Mouse (Mus musculus): Measurements from ENCODE around the gene Sytl1. TPM values are rescaled to one million over a fixed set of nuclear protein-coding genes. Genes with fewer than 3 reads are reported as not detected.

Gene Sytl1
- total and polyA plus RNA-seq, 3 experiments, result 0.08 to 0.31 TPM; not detected in 1

DNA sequence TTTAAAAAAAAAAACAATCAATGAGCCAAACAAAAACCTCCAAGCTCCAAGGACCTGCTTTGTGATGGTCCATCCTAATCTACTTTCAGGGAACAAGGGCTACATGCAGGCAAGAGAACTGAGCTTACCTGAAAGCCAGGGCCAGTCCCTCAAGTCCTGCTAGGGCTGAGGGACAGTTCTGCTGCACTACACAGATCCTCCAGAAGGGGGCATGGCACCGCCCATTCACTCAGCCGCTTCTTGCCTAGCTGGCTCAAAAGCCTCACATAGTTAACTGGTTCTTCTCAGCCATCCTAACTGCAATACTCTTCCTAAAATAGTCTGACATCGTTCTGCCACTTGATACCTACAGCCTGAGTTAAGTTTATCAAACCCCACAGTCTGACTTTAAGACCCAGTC lies 44.4 kb upstream of the Sytl1 start:
- Histone ChIP-seq H3K4me1 (ENCODE audit: control insufficient read depth in 1 of 2, insufficient read depth in 2 of 2, low read length in 2 of 2) (no peaks in the 10 kb centered on the region), H3K27ac (ENCODE audit: control insufficient read depth, low read depth, low read length) (no peak overlapping the region), H3K4me3 (ENCODE audit: control insufficient read depth in 1 of 2, insufficient read depth in 1 of 2, low read depth in 2 of 2, low read length in 2 of 2) (no peak overlapping the region), H3K36me3 (ENCODE audit: control insufficient read depth in 1 of 2, insufficient read depth in 2 of 2, low read length in 2 of 2) (no peaks in the 10 kb centered on the region), H3K27me3 (ENCODE audit: control insufficient read depth in 1 of 2, insufficient read depth in 2 of 2, low read length in 2 of 2) (no peaks in the 10 kb centered on the region), H3K9me3 (replicated peaks; ENCODE audit: insufficient read depth, low read length) (no peaks in the 10 kb centered on the region), H3K9ac (ENCODE audit: control insufficient read depth, low read depth, low read length, poor library complexity, severe bottlenecking) (no peak overlapping the region), H3K79me2 (ENCODE audit: control insufficient read depth, insufficient read depth, low read length, poor library complexity) (no peaks in the 10 kb centered on the region)
- peak; percentile 23 for TF ChIP-seq ZC3H11A (IDR thresholded peaks at IDR 0.05; ENCODE audit: low read depth, low read length)
- TF ChIP-seq ZKSCAN1 (IDR thresholded peaks at IDR 0.05; ENCODE audit: low read depth, low read length), result no peak
- TF ChIP-seq SMC3 (IDR thresholded peaks at IDR 0.05; ENCODE audit: low read depth, low read length), result peak; percentile 63
- no peak for TF ChIP-seq POLR2AphosphoS2 (IDR thresholded peaks at IDR 0.05; ENCODE audit: low read length)
- peak; percentile 75 to 84 (median 77) for TF ChIP-seq CTCF (IDR thresholded peaks at IDR 0.05 in 2 of 3, conservative IDR thresholded peaks at IDR 0.05 in 1 of 3; ENCODE audit: control insufficient read depth in 1 of 3, insufficient read depth in 1 of 3, low read depth in 2 of 3, low read length in 3 of 3, poor library complexity in 1 of 3, severe bottlenecking in 1 of 3)
- no peak for TF ChIP-seq GATA1 (IDR thresholded peaks at IDR 0.05; ENCODE audit: low read depth, low read length)
- peak; percentile 37 for TF ChIP-seq RAD21 (IDR thresholded peaks at IDR 0.05; ENCODE audit: low read depth, low read length)
- DNase-seq (ENCODE audit: low read depth, low spot score), result peak; percentile 78

DNA sequence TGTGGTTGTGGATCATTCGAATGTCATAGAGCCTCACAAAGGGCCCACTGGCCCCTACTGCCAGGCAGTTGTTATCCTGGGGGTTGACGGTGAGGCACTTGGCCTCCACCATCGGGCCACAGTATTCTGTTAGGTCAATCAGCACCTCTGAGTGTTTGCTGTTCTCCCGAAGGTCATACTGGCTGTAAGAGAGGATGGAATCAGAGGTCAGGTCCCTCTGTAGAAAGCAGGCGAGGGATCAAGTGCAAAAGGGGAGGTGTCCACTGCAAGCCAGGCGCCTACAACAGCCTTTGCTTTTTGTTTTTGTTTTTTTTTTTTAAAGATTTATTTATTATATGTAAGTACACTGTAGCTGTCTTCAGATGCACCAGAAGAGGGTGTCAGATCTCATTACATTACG lies 42.9 kb upstream of the Sytl1 start:
- H3K27ac ChIP-seq (ENCODE audit: control insufficient read depth, low read depth, low read length), result no peak overlapping the region
- H3K4me3 ChIP-seq (ENCODE audit: control insufficient read depth in 1 of 2, insufficient read depth in 1 of 2, low read depth in 2 of 2, low read length in 2 of 2), result no peak overlapping the region
- no peaks in the 10 kb centered on the region for H3K36me3 ChIP-seq (ENCODE audit: control insufficient read depth in 1 of 2, insufficient read depth in 2 of 2, low read length in 2 of 2)
- no peaks in the 10 kb centered on the region for H3K79me2 ChIP-seq (ENCODE audit: control insufficient read depth, insufficient read depth, low read length, poor library complexity)
- H3K9me3 ChIP-seq (replicated peaks; ENCODE audit: insufficient read depth, low read length), result no peaks in the 10 kb centered on the region
- no peak for DNase-seq (ENCODE audit: low read depth, low spot score)
- H3K9ac ChIP-seq (ENCODE audit: control insufficient read depth, low read depth, low read length, poor library complexity, severe bottlenecking), result no peak overlapping the region
- no peaks in the 10 kb centered on the region for H3K4me1 ChIP-seq (ENCODE audit: control insufficient read depth in 1 of 2, insufficient read depth in 2 of 2, low read length in 2 of 2)
- TF ChIP-seq RAD21 (IDR thresholded peaks at IDR 0.05; ENCODE audit: low read depth, low read length), result no peak
- H3K27me3 ChIP-seq (ENCODE audit: control insufficient read depth in 1 of 2, insufficient read depth in 2 of 2, low read length in 2 of 2), result no peaks in the 10 kb centered on the region

DNA sequence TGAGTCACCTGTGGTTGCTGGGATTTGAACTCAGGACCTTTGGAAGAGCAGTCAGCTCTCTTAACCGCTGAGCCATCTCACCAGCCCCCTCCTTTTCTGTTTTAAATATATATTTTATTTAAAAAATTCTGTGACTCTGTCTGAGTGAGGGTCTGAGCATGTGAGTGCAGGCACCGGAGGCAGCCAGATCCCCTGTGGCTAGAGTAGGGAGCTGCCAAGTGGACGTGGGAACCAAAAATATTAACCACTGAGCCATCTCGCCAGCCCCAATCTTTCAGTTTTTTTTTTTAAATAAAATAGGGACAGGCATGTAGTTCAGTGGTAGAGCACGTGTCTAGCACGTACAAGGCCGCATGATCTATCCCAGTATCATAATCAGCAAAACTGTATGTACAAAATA lies 41.9 kb upstream of the Sytl1 start:
- DNase-seq (ENCODE audit: low read depth, low spot score), result no peak
- Histone ChIP-seq H3K79me2 (ENCODE audit: control insufficient read depth, insufficient read depth, low read length, poor library complexity) (no peaks in the 10 kb centered on the region), H3K27me3 (ENCODE audit: control insufficient read depth in 1 of 2, insufficient read depth in 2 of 2, low read length in 2 of 2) (no peaks in the 10 kb centered on the region), H3K9me3 (replicated peaks; ENCODE audit: insufficient read depth, low read length) (no peaks in the 10 kb centered on the region), H3K9ac (ENCODE audit: control insufficient read depth, low read depth, low read length, poor library complexity, severe bottlenecking) (no peak overlapping the region), H3K36me3 (ENCODE audit: control insufficient read depth in 1 of 2, insufficient read depth in 2 of 2, low read length in 2 of 2) (no peaks in the 10 kb centered on the region), H3K4me1 (ENCODE audit: control insufficient read depth in 1 of 2, insufficient read depth in 2 of 2, low read length in 2 of 2) (no peaks in the 10 kb centered on the region), H3K4me3 (ENCODE audit: control insufficient read depth in 1 of 2, insufficient read depth in 1 of 2, low read depth in 2 of 2, low read length in 2 of 2) (no peak overlapping the region), H3K27ac (ENCODE audit: control insufficient read depth, low read depth, low read length) (no peak overlapping the region)
- TF ChIP-seq MYB (IDR thresholded peaks at IDR 0.05; ENCODE audit: low read depth, low read length), result no peak
- no peak for TF ChIP-seq E2F4 (IDR thresholded peaks at IDR 0.05; ENCODE audit: borderline replicate concordance, low read depth, low read length)
- TF ChIP-seq JUND (IDR thresholded peaks at IDR 0.05; ENCODE audit: low read depth, low read length), result no peak
- TF ChIP-seq ZMIZ1 (IDR thresholded peaks at IDR 0.05; ENCODE audit: low read depth, low read length), result no peak
- TF ChIP-seq POLR2AphosphoS5 (IDR thresholded peaks at IDR 0.05; ENCODE audit: borderline replicate concordance, low read depth, low read length), result no peak
- TF ChIP-seq MAFK (IDR thresholded peaks at IDR 0.05; ENCODE audit: borderline replicate concordance, low read depth, low read length), result no peak
- TF ChIP-seq RAD21 (IDR thresholded peaks at IDR 0.05; ENCODE audit: low read depth, low read length), result no peak
- TF ChIP-seq CHD1 (IDR thresholded peaks at IDR 0.05; ENCODE audit: low read depth, low read length), result no peak
- TF ChIP-seq POLR2AphosphoS2 (IDR thresholded peaks at IDR 0.05; ENCODE audit: low read length), result no peak
- no peak for TF ChIP-seq NRF1 (IDR thresholded peaks at IDR 0.05; ENCODE audit: insufficient read depth, low read depth, low read length, poor library complexity, severe bottlenecking)
- TF ChIP-seq ETS1 (IDR thresholded peaks at IDR 0.05; ENCODE audit: low read depth, low read length), result no peak
- TF ChIP-seq USF1 (IDR thresholded peaks at IDR 0.05; ENCODE audit: low read depth, low read length), result no peak
- no peak for TF ChIP-seq HCFC1 (IDR thresholded peaks at IDR 0.05; ENCODE audit: low read depth, low read length)
